Mouse (Mus musculus): Measurements from ENCODE around the gene Rasef. TPM values are rescaled to one million over a fixed set of nuclear protein-coding genes. Genes with fewer than 3 reads are reported as not detected.

The Rasef gene
- not detected in 2 replicates for polyA plus RNA-seq (2012)

GRCm38 (mm10) chr4:73790260-73791185, at the start of gene Rasef:
Gene Rasef (minus strand): TSS chr4:73790994.
- H3K4me1 ChIP-seq (ENCODE audit: control insufficient read depth), result no peaks in the 10 kb centered on the region
- TF ChIP-seq GATA1 (IDR thresholded peaks at IDR 0.05; ENCODE audit: low read length) (no peak), TAL1 (IDR thresholded peaks at IDR 0.05; ENCODE audit: low read length) (no peak)
- H3K9me3 ChIP-seq (ENCODE audit: control insufficient read depth, low read length), result peaks cover 10% of the 10 kb centered on the region; the same call in 1 of the 2 replicates
- H3K4me3 ChIP-seq (replicated peaks), result no peak within 1 kb of the TSS
- H3K36me3 ChIP-seq (ENCODE audit: control insufficient read depth), result no peaks in the 10 kb centered on the region
- peaks cover 12% of the 10 kb centered on the region for H3K27me3 ChIP-seq (ENCODE audit: control insufficient read depth)

GRCm38 (mm10) chr4:73826587-73826986, 35.8 kb upstream of the Rasef start:
- H3K36me3 ChIP-seq (ENCODE audit: control insufficient read depth), result no peaks in the 10 kb centered on the region
- TF ChIP-seq GATA1 (IDR thresholded peaks at IDR 0.05; ENCODE audit: low read length), result no peak
- no peak for TF ChIP-seq TAL1 (IDR thresholded peaks at IDR 0.05; ENCODE audit: low read length)
- no peaks in the 10 kb centered on the region for H3K4me1 ChIP-seq (ENCODE audit: control insufficient read depth)
- no peak overlapping the region for H3K4me3 ChIP-seq (replicated peaks)
- H3K9me3 ChIP-seq (ENCODE audit: control insufficient read depth, low read length), result no peaks in the 10 kb centered on the region
- no peaks in the 10 kb centered on the region for H3K27me3 ChIP-seq (ENCODE audit: control insufficient read depth)

DNA sequence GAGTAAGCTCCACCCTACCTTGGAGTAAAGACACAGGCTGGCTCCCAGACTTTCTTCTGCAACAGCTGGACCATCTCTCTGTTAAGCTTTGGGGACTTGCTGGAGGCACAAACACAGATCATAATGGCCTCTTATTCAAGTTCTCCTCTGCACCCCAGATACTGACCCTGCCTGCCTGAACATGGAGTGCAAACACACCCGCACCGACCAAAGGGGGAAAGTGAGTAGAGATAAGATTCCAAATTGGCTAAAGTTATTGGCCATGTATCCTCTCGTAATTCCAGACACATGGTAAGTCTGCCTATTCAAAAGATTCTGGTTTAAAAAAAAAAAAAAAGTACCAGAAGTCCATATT, 369 bp upstream of the Rasef start:
- TF ChIP-seq GATA1 (IDR thresholded peaks at IDR 0.05; ENCODE audit: low read length) (no peak), TAL1 (IDR thresholded peaks at IDR 0.05; ENCODE audit: low read length) (no peak)
- no peak overlapping the region for H3K4me3 ChIP-seq (replicated peaks)

GRCm38 (mm10) chr4:73789534-73789933, 1.3 kb downstream of the Rasef start:
- no peaks in the 10 kb centered on the region for H3K36me3 ChIP-seq (ENCODE audit: control insufficient read depth)
- no peak overlapping the region for H3K4me3 ChIP-seq (replicated peaks)
- peaks cover 12% of the 10 kb centered on the region for H3K27me3 ChIP-seq (ENCODE audit: control insufficient read depth)
- H3K9me3 ChIP-seq (ENCODE audit: control insufficient read depth, low read length), result peaks cover 10% of the 10 kb centered on the region; the same call in 1 of the 2 replicates
- TF ChIP-seq TAL1 (IDR thresholded peaks at IDR 0.05; ENCODE audit: low read length) (no peak), GATA1 (IDR thresholded peaks at IDR 0.05; ENCODE audit: low read length) (no peak)
- H3K4me1 ChIP-seq (ENCODE audit: control insufficient read depth), result no peaks in the 10 kb centered on the region

More for the DNA sequence above, 369 bp upstream of the Rasef start:
- no peaks in the 10 kb centered on the region for H3K36me3 ChIP-seq (ENCODE audit: control insufficient read depth)
- H3K4me1 ChIP-seq (ENCODE audit: control insufficient read depth), result no peaks in the 10 kb centered on the region
- peaks cover 10% of the 10 kb centered on the region; the same call in 1 of the 2 replicates for H3K9me3 ChIP-seq (ENCODE audit: control insufficient read depth, low read length)
- peaks cover 12% of the 10 kb centered on the region for H3K27me3 ChIP-seq (ENCODE audit: control insufficient read depth)

GRCm38 (mm10) chr4:73788076-73788730, 2.6 kb downstream of the Rasef start:
- Histone ChIP-seq H3K4me3 (replicated peaks) (no peak overlapping the region), H3K36me3 (ENCODE audit: control insufficient read depth) (no peaks in the 10 kb centered on the region), H3K27me3 (ENCODE audit: control insufficient read depth) (peaks cover 12% of the 10 kb centered on the region), H3K9me3 (ENCODE audit: control insufficient read depth, low read length) (peaks cover 10% of the 10 kb centered on the region; the same call in 1 of the 2 replicates), H3K4me1 (ENCODE audit: control insufficient read depth) (no peaks in the 10 kb centered on the region)
- no peak for TF ChIP-seq GATA1 (IDR thresholded peaks at IDR 0.05; ENCODE audit: low read length)
- no peak for TF ChIP-seq TAL1 (IDR thresholded peaks at IDR 0.05; ENCODE audit: low read length)

GRCm38 (mm10) chr4:73784147-73784546, 6.6 kb downstream of the Rasef start:
- TF ChIP-seq TAL1 (IDR thresholded peaks at IDR 0.05; ENCODE audit: low read length) (no peak), GATA1 (IDR thresholded peaks at IDR 0.05; ENCODE audit: low read length) (no peak)
- peaks cover 5% of the 10 kb centered on the region; the same call in 1 of the 2 replicates for H3K9me3 ChIP-seq (ENCODE audit: control insufficient read depth, low read length)
- H3K36me3 ChIP-seq (ENCODE audit: control insufficient read depth), result no peaks in the 10 kb centered on the region
- H3K4me3 ChIP-seq (replicated peaks), result no peak overlapping the region
- H3K4me1 ChIP-seq (ENCODE audit: control insufficient read depth), result no peaks in the 10 kb centered on the region
- no peaks in the 10 kb centered on the region for H3K27me3 ChIP-seq (ENCODE audit: control insufficient read depth)

- no peaks in the 10 kb centered on the region for H3K27me3 ChIP-seq (ENCODE audit: control insufficient read depth)
- TF ChIP-seq GATA1 (IDR thresholded peaks at IDR 0.05; ENCODE audit: low read length) (no peak), TAL1 (IDR thresholded peaks at IDR 0.05; ENCODE audit: low read length) (no peak)
- no peaks in the 10 kb centered on the region for H3K4me1 ChIP-seq (ENCODE audit: control insufficient read depth)
- H3K9me3 ChIP-seq (ENCODE audit: control insufficient read depth, low read length), result peaks cover 3% of the 10 kb centered on the region; the same call in 1 of the 2 replicates
- H3K36me3 ChIP-seq (ENCODE audit: control insufficient read depth), result no peaks in the 10 kb centered on the region
- no peak overlapping the region for H3K4me3 ChIP-seq (replicated peaks)
Observed at GRCm38 (mm10) chr4:73781061-73781460, 9.7 kb downstream of the Rasef start.

- 0 out of 2 replicates have a peak, but pooled peaks cover 3% of the 10 kb centered on the region for H3K9me3 ChIP-seq (ENCODE audit: control insufficient read depth, low read length)
- TF ChIP-seq TAL1 (IDR thresholded peaks at IDR 0.05; ENCODE audit: low read length) (no peak), GATA1 (IDR thresholded peaks at IDR 0.05; ENCODE audit: low read length) (no peak)
- no peaks in the 10 kb centered on the region for H3K4me1 ChIP-seq (ENCODE audit: control insufficient read depth)
- H3K36me3 ChIP-seq (ENCODE audit: control insufficient read depth), result no peaks in the 10 kb centered on the region
- no peak overlapping the region for H3K4me3 ChIP-seq (replicated peaks)
- H3K27me3 ChIP-seq (ENCODE audit: control insufficient read depth), result no peaks in the 10 kb centered on the region
Observed at GRCm38 (mm10) chr4:73775266-73775665, 15.5 kb downstream of the Rasef start.
